Mouse (Mus musculus): ENCODE data around the gene Serpinc1. TPM values are rescaled to one million over a fixed set of nuclear protein-coding genes. Genes with fewer than 3 reads are reported as not detected.
"Not testable (repeated sequence)": the region's sequence is repeated elsewhere in the genome, so short reads cannot be mapped to it uniquely, and the experiment has no call there.

Serpinc1 gene
- polyA plus RNA-seq, 1 experiment: 0.38 TPM

DNA sequence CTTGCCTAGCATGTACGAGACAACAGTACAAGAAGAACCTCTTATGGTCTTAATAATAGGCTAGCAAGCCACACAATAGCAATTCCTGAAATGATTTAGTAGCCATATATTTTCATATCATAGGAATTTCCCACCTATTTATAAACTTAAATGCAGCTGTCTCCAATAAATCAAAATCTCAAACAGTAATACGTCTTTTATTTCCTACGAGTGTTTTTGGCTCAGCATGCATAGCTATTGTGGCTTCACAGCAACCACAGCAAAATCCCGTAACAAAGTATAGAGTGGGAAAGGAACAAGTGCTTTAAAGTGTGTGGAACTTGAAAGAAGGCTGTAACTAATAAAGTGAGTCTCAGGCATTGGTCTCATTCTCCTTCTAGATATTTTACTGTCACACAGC, 32.1 kb downstream of the Serpinc1 start:
- no peak for DNase-seq (ENCODE audit: low read depth, low spot score)
- 81% methylated on average over 4 of the region's 4 CpGs for WGBS

DNA sequence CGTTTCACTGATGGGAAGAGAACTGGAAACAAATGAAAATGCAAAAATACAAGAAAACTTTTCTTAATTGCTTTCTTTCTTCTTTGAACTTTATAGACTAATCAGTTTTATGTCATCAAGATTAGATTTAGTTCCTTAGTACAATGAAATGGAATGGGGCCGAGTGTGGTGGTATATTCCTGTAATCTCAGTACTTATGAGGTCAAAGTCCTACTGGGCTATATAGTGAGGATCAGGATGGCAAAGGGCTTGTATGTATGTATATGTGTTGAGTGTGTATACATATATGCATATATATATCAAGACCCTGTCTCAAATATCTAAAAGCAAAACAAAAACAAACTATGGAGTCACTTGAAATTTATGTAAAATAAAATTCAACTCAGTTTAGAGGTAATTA, 38.0 kb downstream of the Serpinc1 start:
- whole genome bisulfite sequencing: 42% methylated on average over 2 of the region's 2 CpGs
- DNase-seq (ENCODE audit: low read depth, low spot score): no peak

GRCm38 (mm10) chr1:161020051-161020450, 41.7 kb downstream of the Serpinc1 start:
- WGBS: 97% methylated on average over 14 of the region's 14 CpGs
- no peak for DNase-seq (ENCODE audit: low read depth, low spot score)

GRCm38 (mm10) chr1:161025410-161026210, 47.2 kb downstream of the Serpinc1 start:
- WGBS: 68% methylated on average over 5 of the region's 5 CpGs
- no peak for DNase-seq (ENCODE audit: low read depth, low spot score)

- WGBS: 83% methylated on average over 2 of the region's 2 CpGs
- DNase-seq (ENCODE audit: low read depth, low spot score): no peak
These were observed 48.8 kb downstream of the Serpinc1 start for GRCm38 (mm10) chr1:161027196-161027595.

GRCm38 (mm10) chr1:161028427-161028826, 50.0 kb downstream of the Serpinc1 start:
- DNase-seq (ENCODE audit: low read depth, low spot score): not testable (repeated sequence)
- 94% methylated on average over 1 of the region's 1 CpGs for WGBS

GRCm38 (mm10) chr1:161030058-161030457, 51.7 kb downstream of the Serpinc1 start:
- 93% methylated on average over 3 of the region's 3 CpGs for WGBS
- DNase-seq (ENCODE audit: low read depth, low spot score): no peak

GRCm38 (mm10) chr1:161031881-161032280, 53.5 kb downstream of the Serpinc1 start:
- no peak for DNase-seq (ENCODE audit: low read depth, low spot score)
- WGBS: 96% methylated on average over 9 of the region's 9 CpGs

DNA sequence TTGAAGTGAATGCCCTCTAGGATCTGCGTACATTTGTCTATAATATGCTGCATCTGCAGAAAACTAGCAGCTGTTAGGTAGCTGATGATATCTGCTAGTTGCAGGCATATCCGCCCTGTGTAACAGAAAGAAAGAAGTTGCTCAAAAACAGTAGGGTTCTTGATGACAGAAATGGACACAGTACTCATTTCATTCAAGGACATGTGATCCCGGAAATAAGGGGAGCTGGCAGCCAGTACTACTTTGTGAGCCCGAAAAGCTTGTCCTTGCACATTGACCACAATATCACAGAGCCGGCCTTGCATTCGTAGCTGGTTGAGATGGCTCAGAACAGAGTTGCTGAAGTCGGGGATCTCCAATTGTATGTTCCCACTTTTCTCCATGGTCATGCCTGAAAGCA, 54.0 kb downstream of the Serpinc1 start:
- no peak for DNase-seq (ENCODE audit: low read depth, low spot score)
- WGBS: 85% methylated on average over 7 of the region's 7 CpGs

- DNase-seq (ENCODE audit: low read depth, low spot score): no peak
- under 1% methylated on average over 21 of the region's 21 CpGs for WGBS
These were observed 55.6 kb downstream of the Serpinc1 start for GRCm38 (mm10) chr1:161033856-161034434.

- WGBS: under 1% methylated on average over 75 of the region's 76 CpGs
- DNase-seq (ENCODE audit: low read depth, low spot score): peak; percentile 94
These were observed 56.3 kb downstream of the Serpinc1 start, which contains the start of gene Zbtb37 for GRCm38 (mm10) chr1:161034435-161035280. Gene Zbtb37, minus strand, starts transcription at chr1:161034849.

DNA sequence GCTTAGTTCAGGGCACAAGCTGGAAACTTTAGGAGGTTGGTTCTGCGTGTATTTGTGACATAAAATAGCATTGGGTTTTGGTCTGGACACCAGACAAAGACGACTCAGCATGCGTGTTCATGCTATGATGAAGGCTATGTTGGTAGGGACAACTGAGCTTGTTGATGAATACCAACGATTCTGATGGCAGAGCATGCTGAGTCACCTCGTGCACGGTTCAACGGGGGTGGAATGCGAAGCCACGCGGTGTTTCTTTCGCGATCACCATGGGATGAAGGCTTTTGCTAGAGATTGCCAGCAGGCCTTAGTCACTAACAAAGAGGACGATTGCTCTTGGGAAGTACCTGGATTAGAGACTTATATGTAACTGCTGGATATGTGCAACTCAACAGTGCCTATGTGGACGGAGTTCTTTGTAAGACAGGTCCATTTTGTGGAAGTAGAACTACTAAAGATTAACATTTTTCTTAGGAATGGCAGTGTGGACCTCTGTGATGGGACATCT, 56.9 kb downstream of the Serpinc1 start:
- WGBS: under 1% methylated on average over 14 of the region's 14 CpGs
- DNase-seq (ENCODE audit: low read depth, low spot score): no peak

DNA sequence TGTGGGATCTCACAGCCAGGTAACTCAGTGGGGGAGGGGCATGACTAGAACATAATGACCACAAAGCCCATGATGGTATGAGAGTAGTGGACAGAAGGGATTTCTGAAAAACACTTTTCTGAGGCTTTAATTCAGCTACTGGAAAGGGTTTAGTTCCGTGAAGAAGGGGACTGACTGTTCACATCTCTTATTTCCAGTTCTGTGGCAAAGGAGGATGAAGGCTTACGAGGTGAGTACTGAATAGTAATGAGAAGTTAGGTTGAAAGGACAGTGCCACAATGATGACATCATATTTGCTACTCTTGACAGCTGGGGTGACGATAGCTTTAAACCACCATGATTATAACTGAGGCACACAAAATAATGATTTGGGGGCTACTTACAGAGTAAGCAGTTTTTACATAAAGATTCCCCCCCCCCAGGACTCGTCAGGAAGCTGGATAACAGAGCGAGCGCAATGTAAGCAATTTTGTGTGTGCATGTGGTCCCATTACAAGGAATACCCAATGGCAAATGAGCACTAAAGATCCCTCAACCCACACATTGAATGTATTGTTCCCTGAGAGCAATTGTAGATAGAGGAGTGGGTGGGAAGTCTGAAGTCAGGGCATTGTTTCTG, 57.5 kb downstream of the Serpinc1 start:
- 2% methylated on average over 6 of the region's 6 CpGs for WGBS
- no peak for DNase-seq (ENCODE audit: low read depth, low spot score)

DNA sequence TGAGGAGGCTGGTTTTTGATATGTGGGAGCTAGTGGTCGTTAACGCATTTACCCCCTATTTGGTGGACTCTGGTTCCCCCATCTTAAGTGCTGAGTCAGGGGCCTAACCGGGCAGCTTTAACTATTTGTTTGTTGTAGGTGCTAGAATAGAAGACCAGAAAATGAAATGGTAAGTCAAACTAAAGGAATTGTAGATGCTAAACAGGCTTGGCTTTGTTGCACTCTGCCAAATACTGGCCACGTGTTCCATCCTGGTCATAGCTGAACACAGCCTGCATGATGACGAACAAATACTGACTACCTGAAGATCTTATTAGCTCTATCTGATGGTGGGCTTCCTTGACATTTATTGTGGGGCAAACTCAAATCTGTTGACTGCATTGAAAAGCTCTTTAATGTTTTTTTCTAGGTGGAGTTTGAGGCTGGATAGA, 58.0 kb downstream of the Serpinc1 start:
- DNase-seq (ENCODE audit: low read depth, low spot score): no peak
- under 1% methylated on average over 5 of the region's 5 CpGs for WGBS

- 0% methylated on average over 1 of the region's 1 CpGs for WGBS
These were observed 58.6 kb downstream of the Serpinc1 start for GRCm38 (mm10) chr1:161037026-161037425.

DNA sequence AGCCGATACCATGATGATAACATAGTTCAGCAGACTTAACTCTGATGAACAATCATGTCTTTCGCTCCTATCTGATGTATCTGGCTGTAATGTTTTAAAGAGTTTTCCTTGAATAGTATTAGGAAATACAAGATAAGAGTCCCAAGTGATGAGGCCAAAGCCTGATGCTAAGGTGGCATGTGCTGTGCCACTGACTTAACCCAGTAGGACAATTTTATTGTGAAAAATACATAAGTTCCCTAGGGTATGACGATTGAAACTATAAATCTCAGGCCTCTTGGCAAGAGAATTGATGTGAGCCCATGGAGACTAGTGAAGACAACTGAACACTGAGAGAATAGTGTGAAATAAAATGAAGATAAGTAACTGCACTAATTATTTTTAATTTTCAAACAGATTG, 59.2 kb downstream of the Serpinc1 start:
- 20% methylated on average over 3 of the region's 3 CpGs for WGBS
- DNase-seq (ENCODE audit: low read depth, low spot score): no peak

More at GRCm38 (mm10) chr1:161037026-161037425, 58.6 kb downstream of the Serpinc1 start:
- no peak for DNase-seq (ENCODE audit: low read depth, low spot score)

- 23% methylated on average over 3 of the region's 3 CpGs for WGBS
- DNase-seq (ENCODE audit: low read depth, low spot score): no peak
These were observed 59.6 kb downstream of the Serpinc1 start for GRCm38 (mm10) chr1:161038004-161038403.

- no peak for DNase-seq (ENCODE audit: low read depth, low spot score)
These were observed 60.8 kb downstream of the Serpinc1 start for GRCm38 (mm10) chr1:161038968-161039721.

More at GRCm38 (mm10) chr1:161038968-161039721, 60.8 kb downstream of the Serpinc1 start:
- 38% methylated on average over 3 of the region's 3 CpGs for WGBS
